Mouse (Mus musculus) urinary bladder, postnatal 4 days (tissue): ENCODE data around the gene Anxa11.
A peak's percentile ranks its signal among the peaks of the same experiment; 100 is the strongest.
"Not testable (repeated sequence)": the region's sequence is repeated elsewhere in the genome, so short reads cannot be mapped to it uniquely, and the experiment has no call there.

Experiments used
- DNase-seq, 2 experiments: peaks; one replicate each; pipeline ENCODE4 v3.0.0; 2021 to 2022; ENCODE audit warnings: low spot score in 2 of 2

Anxa11 gene

DNA sequence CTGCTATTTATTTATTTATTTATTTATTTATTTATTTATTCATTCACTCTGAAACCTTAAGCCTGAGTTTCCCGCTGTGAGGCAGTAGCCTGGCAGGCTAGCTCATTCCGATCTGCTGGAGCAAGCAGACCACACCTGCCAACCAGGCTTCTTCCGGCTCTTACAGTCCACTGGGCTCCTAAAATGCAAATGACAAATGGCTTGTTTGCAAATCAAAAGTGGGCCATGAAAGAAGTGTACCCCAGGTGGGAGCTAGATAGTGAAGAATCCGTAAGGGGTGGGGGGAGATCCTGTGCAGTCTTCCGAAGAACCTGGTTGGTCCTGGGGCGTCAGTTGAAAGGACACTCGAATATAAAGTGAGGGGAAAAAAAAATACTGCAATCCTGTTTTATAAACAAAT is 995 bp upstream of the Anxa11 start:
- no peak for DNase-seq

GRCm38 (mm10) chr14:25841579-25841978 is 377 bp upstream of the Anxa11 start:
- no peak for DNase-seq

DNA sequence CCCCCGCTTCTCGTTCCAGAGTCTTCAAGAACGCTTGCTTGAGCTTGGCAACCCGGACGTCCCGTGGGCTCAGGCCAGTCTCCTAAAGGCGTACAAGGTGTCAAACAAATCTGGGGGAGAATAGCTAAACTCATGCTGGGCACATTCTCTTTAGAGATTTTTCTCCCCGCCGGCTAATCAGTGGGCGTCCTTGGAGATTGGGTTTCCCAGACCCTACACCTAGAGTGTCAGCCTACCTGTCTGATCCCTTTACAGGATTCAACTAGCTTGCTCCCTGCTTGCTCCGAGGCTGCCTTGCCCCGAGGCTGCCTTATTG is 690 bp downstream of the Anxa11 start:
- no peak for DNase-seq

GRCm38 (mm10) chr14:25844372-25844771 is 2.4 kb downstream of the Anxa11 start:
- DNase-seq, result no peak

- DNase-seq, result no peak
Observed at GRCm38 (mm10) chr14:25845832-25846383, 4.0 kb downstream of the Anxa11 start.

- DNase-seq, result no peak
Observed at GRCm38 (mm10) chr14:25846516-25846915, 4.6 kb downstream of the Anxa11 start.

GRCm38 (mm10) chr14:25847660-25848059 is 5.7 kb downstream of the Anxa11 start:
- DNase-seq, result no peak

- no peak for DNase-seq
Observed at GRCm38 (mm10) chr14:25848237-25848636, 6.3 kb downstream of the Anxa11 start.

- not testable (repeated sequence) for DNase-seq
Observed at GRCm38 (mm10) chr14:25848708-25849107, 6.8 kb downstream of the Anxa11 start.

- DNase-seq, result no peak
Observed at GRCm38 (mm10) chr14:25850433-25850832, 8.5 kb downstream of the Anxa11 start.

DNA sequence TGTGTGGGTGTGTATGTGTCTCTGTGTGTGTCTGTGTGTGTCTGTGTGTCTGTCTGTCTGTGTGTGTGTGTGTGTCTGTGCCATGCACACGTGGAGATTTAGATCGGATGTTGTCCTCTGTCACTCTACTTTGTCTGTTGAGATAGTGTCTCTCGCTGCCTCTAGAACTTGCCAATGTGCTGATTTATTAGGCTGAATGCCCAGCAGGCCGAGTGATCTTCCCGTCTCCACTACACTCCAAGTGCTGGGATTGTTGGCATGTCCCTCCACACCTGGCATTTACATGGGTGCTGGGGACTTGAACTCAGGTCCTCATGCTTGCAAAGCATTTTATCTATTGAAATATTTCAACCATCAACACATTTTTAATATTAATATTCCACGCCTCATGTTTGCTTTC is 9.2 kb downstream of the Anxa11 start:
- no peak for DNase-seq

GRCm38 (mm10) chr14:25852121-25852561 is 10.2 kb downstream of the Anxa11 start:
- no peak for DNase-seq

- DNase-seq, result no peak
Observed at GRCm38 (mm10) chr14:25853295-25853694, 11.3 kb downstream of the Anxa11 start.

- DNase-seq, result no peak
Observed at GRCm38 (mm10) chr14:25853717-25854452, 11.9 kb downstream of the Anxa11 start.

DNA sequence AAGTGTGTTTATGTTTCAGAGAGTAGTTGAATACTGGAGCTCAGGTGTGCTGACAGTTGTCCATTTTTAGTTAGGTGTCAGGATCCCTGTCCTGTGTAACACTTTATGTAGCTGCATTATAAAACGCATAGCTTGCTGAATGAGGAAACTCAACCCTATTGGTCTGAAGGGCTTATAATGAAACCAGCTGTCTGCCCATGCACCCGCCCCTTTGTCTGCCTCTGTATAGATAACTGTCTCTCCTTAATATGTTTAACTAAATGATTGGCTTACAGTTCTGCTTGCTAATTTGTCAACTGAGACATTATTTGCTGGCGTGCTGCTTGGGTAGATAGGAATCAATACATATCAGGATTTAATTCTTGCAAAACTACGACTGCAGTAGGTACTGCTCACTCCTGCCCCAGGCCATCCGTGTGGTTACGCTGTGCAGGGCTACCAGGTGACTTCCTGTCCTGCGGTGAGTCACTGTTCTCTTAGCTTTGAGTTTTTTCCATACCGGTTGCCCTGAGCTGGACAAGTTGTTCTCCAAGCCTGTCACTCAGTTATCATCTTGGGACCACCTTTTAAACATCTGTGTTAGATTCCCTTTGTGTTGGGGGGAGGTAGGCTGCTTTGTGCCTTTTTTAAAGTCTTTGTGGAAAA is 13.4 kb downstream of the Anxa11 start:
- DNase-seq, result no peak

GRCm38 (mm10) chr14:25857168-25857621 is 15.2 kb downstream of the Anxa11 start:
- no peak for DNase-seq

DNA sequence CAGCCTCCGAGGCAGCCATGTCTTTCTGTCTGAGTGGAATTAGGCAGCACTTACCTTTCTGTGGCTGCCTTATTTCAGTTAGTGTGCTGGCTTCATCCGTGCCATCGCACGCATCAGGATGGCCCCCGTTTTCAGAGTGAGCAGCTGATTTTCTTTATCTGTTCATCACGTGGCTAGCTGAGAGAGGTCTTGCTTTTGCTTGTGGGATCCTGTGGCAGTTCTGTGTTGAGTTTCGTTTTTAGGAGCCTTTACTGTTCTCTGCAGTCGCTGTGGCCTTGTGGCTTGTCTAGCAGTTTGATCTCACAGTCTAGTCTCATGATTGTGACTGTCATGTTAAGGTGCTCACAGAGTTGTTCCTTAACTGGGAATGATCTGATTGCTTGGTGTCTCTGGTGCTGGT is 16.0 kb downstream of the Anxa11 start:
- DNase-seq, result no peak

DNA sequence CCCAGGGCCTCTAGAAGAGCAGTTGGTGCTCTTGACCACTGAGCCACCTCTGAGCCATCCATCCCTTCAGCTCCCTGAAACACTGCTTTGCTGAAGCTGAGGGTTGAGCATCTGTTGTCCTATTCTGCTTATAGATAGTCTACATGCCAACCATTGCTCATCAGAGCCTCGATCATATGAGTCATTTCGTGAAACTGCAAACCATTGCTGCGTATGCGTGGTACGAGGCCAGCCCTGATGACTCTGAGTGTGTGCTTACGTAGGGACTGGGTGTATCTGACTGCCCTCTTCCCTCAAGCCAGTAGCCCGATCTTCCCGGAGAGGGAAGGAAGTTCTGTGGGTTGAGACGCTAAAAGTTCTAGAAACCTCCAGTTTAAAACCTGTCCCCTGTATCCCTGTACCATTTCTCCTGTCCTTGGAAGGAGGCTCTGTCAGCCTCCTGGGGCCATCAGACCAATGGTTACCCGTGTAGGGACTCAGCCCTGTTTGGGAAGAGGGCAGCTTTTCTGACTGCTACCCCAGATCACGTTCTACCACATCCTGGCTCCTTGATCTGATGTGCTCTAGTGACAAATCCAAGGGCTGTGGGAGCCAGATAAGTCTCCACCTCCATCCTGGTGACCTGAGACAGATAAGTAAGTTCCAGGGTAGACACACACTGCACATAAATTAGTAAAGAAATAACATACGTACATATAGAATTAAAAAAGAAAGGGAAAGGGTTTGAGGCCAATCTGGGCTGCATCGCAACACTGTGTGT is 20.0 kb downstream of the Anxa11 start:
- DNase-seq, result no peak

- no peak for DNase-seq
Observed at GRCm38 (mm10) chr14:25863721-25864120, 21.8 kb downstream of the Anxa11 start.

DNA sequence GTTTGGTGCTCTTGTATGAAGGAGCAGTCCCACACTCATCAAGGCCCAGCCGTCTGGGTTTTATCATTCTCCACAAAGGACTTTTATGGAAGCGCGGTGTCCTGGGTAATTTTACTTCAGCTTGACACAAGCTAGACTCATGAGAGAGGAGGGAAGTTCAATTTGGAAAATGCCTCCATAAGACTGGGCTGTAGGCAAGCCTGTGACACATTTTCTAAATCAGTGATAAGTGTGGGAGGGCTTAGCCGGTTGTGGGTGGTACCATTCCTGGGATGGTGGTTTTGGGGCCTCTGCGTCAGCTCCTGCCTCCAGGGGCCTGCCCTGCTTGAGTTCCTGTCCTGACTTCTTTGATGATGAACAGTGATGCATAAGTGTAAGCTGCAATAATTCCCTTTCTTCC is 23.3 kb downstream of the Anxa11 start:
- DNase-seq, result no peak

- DNase-seq, result no peak
Observed at GRCm38 (mm10) chr14:25866384-25866783, 24.4 kb downstream of the Anxa11 start.

GRCm38 (mm10) chr14:25866832-25867231 is 24.9 kb downstream of the Anxa11 start:
- DNase-seq, result peak in 1 of 2 experiments; percentile 63
